Mouse (Mus musculus) heart, adult 2 months (tissue): ENCODE data around the gene Mbd3.
A peak's percentile ranks its signal among the peaks of the same experiment; 100 is the strongest.

Experiments used
- CTCF ChIP-seq: fragments of 200-600 bp; IDR thresholded peaks from 2 replicates; pipeline ENCODE4 v1.8.1; 2022; ENCODE audit warnings: antibody characterized with exemption, mild to moderate bottlenecking, moderate library complexity
- EP300 ChIP-seq: fragments of 200-500 bp; IDR thresholded peaks from 2 replicates; pipeline ENCODE4 v1.6.1; 2011; ENCODE audit warnings: low read depth, low read length, control low read depth; ENCODE audit not compliant: insufficient read depth
- POLR2A ChIP-seq: fragments of 200-500 bp; IDR thresholded peaks from 2 replicates; pipeline ENCODE4 v1.6.1; 2011; ENCODE audit warnings: mild to moderate bottlenecking, low read depth, low read length, control low read depth; ENCODE audit not compliant: insufficient read depth

DNA sequence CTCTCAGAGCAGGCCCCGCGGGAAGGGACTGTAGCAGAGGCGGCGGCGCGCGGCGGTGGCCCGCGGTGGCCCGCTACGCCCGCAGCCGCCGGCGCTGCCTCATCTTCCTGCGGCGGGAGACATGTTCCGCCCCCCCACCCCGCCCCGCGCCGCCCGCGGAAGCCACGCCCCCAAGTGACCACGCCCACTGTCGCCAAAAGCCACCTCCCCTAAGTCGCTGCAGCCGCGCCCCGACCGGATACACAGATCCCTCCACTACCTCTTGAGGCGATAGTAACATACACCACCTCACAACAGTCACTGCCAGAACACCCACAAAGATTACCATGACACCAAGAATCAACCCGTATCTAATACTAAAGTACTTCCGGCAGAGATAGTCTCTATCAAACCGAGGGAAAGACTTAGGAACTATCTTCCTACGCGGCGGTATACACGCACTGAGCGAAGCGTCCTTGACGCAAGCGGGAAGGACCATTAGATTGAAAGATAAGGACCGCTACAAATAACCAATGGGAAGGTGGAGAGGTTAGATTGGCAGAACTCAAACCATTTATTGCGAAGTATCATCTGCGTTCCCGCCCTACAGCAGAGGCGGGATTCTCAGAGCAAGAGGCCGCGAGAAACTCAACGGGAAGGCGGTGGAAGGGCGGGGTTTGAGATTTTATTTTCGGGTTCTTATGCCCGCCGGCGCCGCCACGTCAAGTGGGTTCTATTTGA lies 34.3 kb upstream of the Mbd3 start, which contains the start of gene Tcf3:
- peak; percentile 59; the same call in 1 of the 2 replicates for TF ChIP-seq POLR2A
- no peak for TF ChIP-seq CTCF
- peak; percentile 84; the same call in 1 of the 2 replicates for TF ChIP-seq EP300
